In the genomic region with DNA sequence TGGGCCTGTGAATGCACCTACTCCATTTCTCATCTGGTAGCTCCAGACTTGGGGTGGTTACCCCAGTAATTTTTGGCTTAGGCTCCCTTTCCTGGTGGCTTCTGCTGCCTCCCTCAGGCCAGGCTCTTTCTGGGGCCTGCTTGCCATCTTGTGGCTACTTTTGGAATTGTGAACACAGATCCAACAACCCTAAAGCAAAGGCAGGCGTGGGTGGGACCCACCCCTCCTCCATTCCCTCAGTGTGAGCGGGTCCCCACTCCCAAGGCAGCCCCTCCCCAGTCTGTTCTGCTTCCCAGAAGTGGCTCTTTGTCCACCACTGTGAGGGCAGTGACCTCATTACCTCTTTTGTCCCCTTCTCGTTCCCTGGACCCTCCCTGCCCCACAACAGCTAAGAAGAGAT, we compare ENCODE assay signal across 11 mouse cellular contexts. TPM values are rescaled to one million over a fixed set of nuclear protein-coding genes. Genes with fewer than 3 reads are reported as not detected.
DNase-seq lines count a peak whose midpoint lies in the region; ATAC-seq lines count a peak whose summit lies in the region.
"Had no signal": no experiment of that assay in that cellular context is flagged by ENCODE, and none has a peak within 500 bp of the region (broad histone marks: within the 10 kb centered on the region; RNA-seq: fewer than 3 reads in every experiment).

No protein-coding gene starts in this region.

- intact Hi-C loops in left cerebral cortex, postnatal 4 days (cut with DNase I): no loop called here

- no peak overlapping the region for H3K4me2 ChIP-seq in forebrain, embryonic 13.5 days
- H3K4me2 ChIP-seq in intestine, embryonic 16.5 days (ENCODE audit: low read depth, low read length): no peak overlapping the region
- H3K4me2 ChIP-seq: stomach, embryonic 15.5 days had no signal

- no peak overlapping the region for H3K27ac ChIP-seq in forebrain, embryonic 10.5 days
- H3K27ac ChIP-seq in forebrain, embryonic 13.5 days: no peak overlapping the region
- H3K27ac ChIP-seq in intestine, embryonic 16.5 days (ENCODE audit: low read length): no peak overlapping the region
- H3K27ac ChIP-seq: stomach, embryonic 15.5 days had no signal

- DNase-seq in forebrain, embryonic 10.5 days (ENCODE audit: extremely low spot score, low spot score): peak; percentile 60
- peak; percentile 31 for DNase-seq in left cerebral cortex, postnatal 4 days
- DNase-seq in left cerebral cortex, adult 9 months (ENCODE audit: low spot score in 2 of 2): no peak
- peak; percentile 59 for DNase-seq in ES-CJ7 (ENCODE audit: low read depth, low spot score)
- peak; percentile 50 for DNase-seq in forelimb bud, embryonic 11.5 days (ENCODE audit: low read depth, low spot score)
- DNase-seq in urinary bladder, adult 18-20 months (ENCODE audit: low spot score in 2 of 2): no peak

- H3K4me1 ChIP-seq in forebrain, embryonic 10.5 days: peaks cover 31% of the 10 kb centered on the region
- peaks cover 20% of the 10 kb centered on the region for H3K4me1 ChIP-seq in forebrain, embryonic 13.5 days
- H3K4me1 ChIP-seq in intestine, embryonic 16.5 days (ENCODE audit: control insufficient read depth, insufficient read depth, low read length): peaks cover 19% of the 10 kb centered on the region

- H3K4me3 ChIP-seq in forebrain, embryonic 10.5 days: no peak overlapping the region
- no peak overlapping the region for H3K4me3 ChIP-seq in forebrain, embryonic 13.5 days
- H3K4me3 ChIP-seq in intestine, embryonic 16.5 days (ENCODE audit: low read length): no peak overlapping the region
- H3K4me3 ChIP-seq: stomach, embryonic 15.5 days had no signal

- 11% methylated on average over 3 of the region's 3 CpGs for WGBS in forebrain, embryonic 10.5 days
- WGBS in forebrain, embryonic 13.5 days: 8% methylated on average over 3 of the region's 3 CpGs
- WGBS in intestine, embryonic 16.5 days: 44% methylated on average over 3 of the region's 3 CpGs

- no peak for ATAC-seq in forebrain, embryonic 13.5 days
- ATAC-seq in intestine, embryonic 16.5 days: no peak

- H3K9ac ChIP-seq in forebrain, embryonic 13.5 days: no peak overlapping the region
- H3K9ac ChIP-seq in intestine, embryonic 16.5 days (ENCODE audit: low read depth, low read length): no peak overlapping the region
- H3K9ac ChIP-seq: stomach, embryonic 15.5 days had no signal

- no peaks in the 10 kb centered on the region for H3K36me3 ChIP-seq in forebrain, embryonic 10.5 days (replicated peaks)
- H3K36me3 ChIP-seq in forebrain, embryonic 13.5 days (ENCODE audit: poor library complexity, severe bottlenecking): no peaks in the 10 kb centered on the region
- no peaks in the 10 kb centered on the region for H3K36me3 ChIP-seq in intestine, embryonic 16.5 days (ENCODE audit: control insufficient read depth, insufficient read depth, low read length)
- H3K36me3 ChIP-seq: G1E; stomach, embryonic 15.5 days had no signal

- no peaks in the 10 kb centered on the region for H3K9me3 ChIP-seq in forebrain, embryonic 10.5 days
- H3K9me3 ChIP-seq in forebrain, embryonic 13.5 days (replicated peaks): no peaks in the 10 kb centered on the region
- no peaks in the 10 kb centered on the region for H3K9me3 ChIP-seq in intestine, embryonic 16.5 days (ENCODE audit: control insufficient read depth, low read length)
- H3K9me3 ChIP-seq: G1E; stomach, embryonic 15.5 days had no signal

- peaks cover 80% of the 10 kb centered on the region for H3K27me3 ChIP-seq in forebrain, embryonic 10.5 days (ENCODE audit: poor library complexity, severe bottlenecking)
- H3K27me3 ChIP-seq in forebrain, embryonic 13.5 days: peaks cover 33% of the 10 kb centered on the region
- no peaks in the 10 kb centered on the region for H3K27me3 ChIP-seq in intestine, embryonic 16.5 days (replicated peaks; ENCODE audit: control insufficient read depth, insufficient read depth, low read length)
- H3K27me3 ChIP-seq: stomach, embryonic 15.5 days had no signal

RNA-seq across cellular contexts. Expression of a gene that starts 46.2 kb away (rescaled TPM):
- 0.92 and 1.3 TPM in 2 replicates for polyA plus RNA-seq in forebrain, embryonic 10.5 days (2016; fragmentation: Nextera tagmentation; extraction: Ambion mirVana)
- polyA plus RNA-seq in forebrain, embryonic 13.5 days (2015; fragmentation: Nextera tagmentation; extraction: Ambion mirVana): 0.48 and 1.2 TPM in 2 replicates
- 1 to 10 TPM; 1.1 to 1.5 TPM for total RNA-seq in left cerebral cortex, postnatal 4 days (2021)
- polyA plus RNA-seq in intestine, embryonic 16.5 days (2015; fragmentation: Nextera tagmentation; extraction: Ambion mirVana): 9.7 and 10.8 TPM in 2 replicates
- total RNA-seq: G1E had no signal
- polyA plus RNA-seq: G1E had no signal

RNA-seq across cellular contexts. Expression of a gene that starts 57.9 kb away (rescaled TPM):
- polyA plus RNA-seq in forebrain, embryonic 10.5 days (2016; fragmentation: Nextera tagmentation; extraction: Ambion mirVana): 0.36 and 0.90 TPM in 2 replicates
- 1.3 and 1.7 TPM in 2 replicates for polyA plus RNA-seq in forebrain, embryonic 13.5 days (2015; fragmentation: Nextera tagmentation; extraction: Ambion mirVana)
- total RNA-seq in left cerebral cortex, postnatal 4 days (2021): under 1 TPM; 0.38 TPM
- polyA plus RNA-seq in intestine, embryonic 16.5 days (2015; fragmentation: Nextera tagmentation; extraction: Ambion mirVana): 7.9 and 8.0 TPM in 2 replicates
- total RNA-seq: gastrocnemius, adult 18-20 months had no signal
- polyA plus RNA-seq: G1E had no signal

Comparison
In these comparisons a context has a peak if more than half of its experiments do, and no peak if none do; other contexts are left out.
1. DNase-seq: peak in forebrain, embryonic 10.5 days (single experiment), left cerebral cortex, postnatal 4 days (single experiment), ES-CJ7 (single experiment) and forelimb bud, embryonic 11.5 days (single experiment); none in left cerebral cortex, adult 9 months (0 of 2) and urinary bladder, adult 18-20 months (0 of 2).